Mouse (Mus musculus) embryonic stem cell, embryonic (primary cell): Measurements from ENCODE around the gene Adal.

Source experiments
- CTCF ChIA-PET, 4 experiments: fragments of 300-600 bp in 2 of 4; fragments of 350-600 bp in 2 of 4; sonication (Branson Sonifier 250); formaldehyde crosslinking; loops; one replicate each; lab custom pipeline; 2022; ENCODE audit warnings: inconsistent platforms in 2 of 4; lab: Charles Lee
- POLR2A ChIA-PET, 4 experiments: fragments of 300-600 bp in 2 of 4; fragments of 350-600 bp in 2 of 4; sonication (Branson Sonifier 250); formaldehyde crosslinking; loops; one replicate each; lab custom pipeline; 2022; ENCODE audit warnings: antibody characterized with exemption in 4 of 4, inconsistent platforms in 1 of 4; lab: Charles Lee

The Adal gene

GRCm38 (mm10) chr2:121153100-121153499 is 12.9 kb downstream of the Adal start:
- ChIA-PET CTCF (interaction anchor here in 1 of 4 experiments (0.5 to 1.0 kb wide), 2 partner anchors 244 to 602 kb away, joined by 3 to 4 read pairs; no protein-coding TSS in a partner anchor), POLR2A (interaction anchor here in 2 of 4 experiments (1.1 to 1.4 kb wide), 4 partner anchors 13 to 244 kb away, joined by 4 to 7 read pairs (median 5); partner anchors contain the start of genes Adal (in 2 of the 2), Lcmt2 (in 2 of the 2), Tubgcp4 (in 1 of the 2) and Zscan29 (in 1 of the 2))

GRCm38 (mm10) chr2:121169173-121169572 is 28.9 kb downstream of the Adal start:
- ChIA-PET POLR2A (interaction anchor here in 2 of 4 experiments (0.6 to 3.5 kb wide), 3 partner anchors 29 to 276 kb away, joined by 3 to 45 read pairs (median 28); partner anchors contain the start of genes Adal (in 2 of the 2) and Lcmt2 (in 2 of the 2)), CTCF (no interaction called here)

GRCm38 (mm10) chr2:121169902-121170301 is 29.7 kb downstream of the Adal start:
- ChIA-PET POLR2A (interaction anchor here in 3 of 4 experiments (0.6 to 3.5 kb wide), 19 partner anchors 8 to 786 kb away, joined by 3 to 45 read pairs (median 5); partner anchors contain the start of genes Adal (in 3 of the 3), Lcmt2 (in 3 of the 3), Ubr1 (in 2 of the 3) and Catsper2 (in 1 of the 3)), CTCF (interaction anchor here in 2 of 4 experiments (1.0 to 1.6 kb wide), 3 partner anchors 227 to 265 kb away, joined by 3 to 10 read pairs (median 4); no protein-coding TSS in a partner anchor)

- POLR2A ChIA-PET: interaction anchor here in 3 of 4 experiments (0.6 to 3.5 kb wide), 35 partner anchors 9 to 786 kb away, joined by 3 to 45 read pairs (median 4); partner anchors contain the start of genes Adal (in 3 of the 3), Catsper2 (in 3 of the 3), Lcmt2 (in 3 of the 3) and Pdia3 (in 3 of the 3)
- CTCF ChIA-PET: interaction anchor here in 2 of 4 experiments (0.8 to 1.6 kb wide), 6 partner anchors 31 to 264 kb away, joined by 3 to 10 read pairs (median 4); partner anchors contain the start of genes Adal (in 1 of the 2) and Lcmt2 (in 1 of the 2)
These were observed 30.3 kb downstream of the Adal start, which contains the start of gene Tubgcp4 for GRCm38 (mm10) chr2:121170481-121170971. Gene Tubgcp4 (plus strand): TSS chr2:121170654.

GRCm38 (mm10) chr2:121170980-121171742 is 30.9 kb downstream of the Adal start, which contains the start of gene Zscan29:
Gene Zscan29 (minus strand): TSS chr2:121171125.
- POLR2A ChIA-PET: interaction anchor here in 3 of 4 experiments (0.5 to 3.5 kb wide), 41 partner anchors 8 to 785 kb away, joined by 3 to 45 read pairs (median 4); partner anchors contain the start of genes Adal (in 3 of the 3), Catsper2 (in 3 of the 3), Lcmt2 (in 3 of the 3) and Pdia3 (in 3 of the 3)

GRCm38 (mm10) chr2:121178828-121179479 is 38.7 kb downstream of the Adal start:
- CTCF ChIA-PET: interaction anchor here in 2 of 4 experiments (0.6 to 2.2 kb wide), 6 partner anchors 176 to 700 kb away, joined by 3 to 9 read pairs (median 4); partner anchors contain the start of gene Ppip5k1 (in 1 of the 2)
- POLR2A ChIA-PET: interaction anchor here in 1 of 4 experiments (1.4 kb wide), 1 partner anchor 8 kb away, joined by 5 read pairs; the partner anchor contains the start of genes Tubgcp4 and Zscan29

More at GRCm38 (mm10) chr2:121170980-121171742, 30.9 kb downstream of the Adal start, which contains the start of gene Zscan29:
- CTCF ChIA-PET: interaction anchor here in 2 of 4 experiments (0.6 to 1.6 kb wide), 7 partner anchors 31 to 264 kb away, joined by 3 to 10 read pairs (median 3); partner anchors contain the start of genes Adal (in 1 of the 2) and Lcmt2 (in 1 of the 2)

- ChIA-PET CTCF (no interaction called here), POLR2A (interaction anchor here in 1 of 4 experiments (0.6 to 0.9 kb wide), 2 partner anchors 9 to 13 kb away, joined by 3 to 8 read pairs; partner anchors contain the start of genes Tubgcp4 and Zscan29)
These were observed 43.2 kb downstream of the Adal start for GRCm38 (mm10) chr2:121183431-121183830.

- ChIA-PET POLR2A (no interaction called here), CTCF (no interaction called here)
These were observed 43.9 kb downstream of the Adal start for GRCm38 (mm10) chr2:121184142-121184541.

GRCm38 (mm10) chr2:121188530-121188929 is 48.3 kb downstream of the Adal start:
- CTCF ChIA-PET: interaction anchor here in 1 of 4 experiments (1.0 kb wide), 1 partner anchor 208 kb away, joined by 3 read pairs; no protein-coding TSS in a partner anchor
- POLR2A ChIA-PET: interaction anchor here in 2 of 4 experiments (1.4 to 2.5 kb wide), 2 partner anchors 38 to 48 kb away, joined by 3 to 6 read pairs; partner anchors contain the start of genes Adal (in 1 of the 2) and Lcmt2 (in 1 of the 2)

GRCm38 (mm10) chr2:121195466-121195865 is 55.2 kb downstream of the Adal start:
- ChIA-PET POLR2A (interaction anchor here in 2 of 4 experiments (0.9 to 1.9 kb wide), 3 partner anchors 9 to 23 kb away, joined by 3 to 6 read pairs (median 5); no protein-coding TSS in a partner anchor), CTCF (interaction anchor here in 1 of 4 experiments (0.6 kb wide), 1 partner anchor 104 kb away, joined by 3 read pairs; no protein-coding TSS in a partner anchor)

- CTCF ChIA-PET: interaction anchor here in 2 of 4 experiments (0.5 to 1.4 kb wide), 2 partner anchors 159 to 244 kb away, joined by 3 read pairs; no protein-coding TSS in a partner anchor
These were observed 64.0 kb downstream of the Adal start for GRCm38 (mm10) chr2:121204276-121204675.

More at GRCm38 (mm10) chr2:121204276-121204675, 64.0 kb downstream of the Adal start:
- POLR2A ChIA-PET: interaction anchor here in 2 of 4 experiments (1.2 to 2.8 kb wide), 5 partner anchors 8 to 64 kb away, joined by 3 to 6 read pairs (median 5); partner anchors contain the start of genes Adal (in 2 of the 2) and Lcmt2 (in 2 of the 2)
